Mouse (Mus musculus): Measurements from ENCODE around the gene Pik3ap1.

- no peak for TF ChIP-seq CTCF (IDR thresholded peaks at IDR 0.05; ENCODE audit: low read depth, low read length)
- no peak for TF ChIP-seq POLR2A (IDR thresholded peaks at IDR 0.05; ENCODE audit: borderline replicate concordance, low read depth, low read length)
These were observed 9.8 kb downstream of the Pik3ap1 start for GRCm38 (mm10) chr19:41375096-41375495.

Measured in bone marrow macrophage, adult 2 months (primary cell).